Mouse (Mus musculus) midbrain, postnatal 0 days (tissue): ENCODE measurements around the gene Nup88. TPM values are rescaled to one million over a fixed set of nuclear protein-coding genes. Genes with fewer than 3 reads are reported as not detected.
A peak's percentile ranks its signal among the peaks of the same experiment; 100 is the strongest.

Source experiments
- ATAC-seq: fragments of 200-750 bp; cut with Nextera tagmentation; 2 replicates; pipeline ENCODE4 v1.8.0; 2017; ENCODE audit warnings: moderate number of reproducible peaks, mild to moderate bottlenecking, moderate TSS enrichment, moderate library complexity; ENCODE audit not compliant: low FRiP score
- DNase-seq: peaks from one replicate; pipeline ENCODE4 v3.0.0-alpha.2; 2015; ENCODE audit warnings: low spot score
- H3K27ac ChIP-seq: fragments of 300-500 bp; sonication (generic); 2 replicates; pipeline ENCODE4 v1.5.1; 2014; ENCODE audit warnings: low read depth, mild to moderate bottlenecking, low read length, mixed read lengths
- H3K27me3 ChIP-seq: fragments of 300-500 bp; sonication (generic); 2 replicates; pipeline ENCODE4 v1.6.1; 2014; ENCODE audit warnings: low read length, control low read depth, mixed read lengths; ENCODE audit not compliant: insufficient read depth
- H3K36me3 ChIP-seq: fragments of 300-500 bp; sonication (generic); 2 replicates; pipeline ENCODE4 v1.6.1; 2014; ENCODE audit warnings: low read length, control low read depth, mixed read lengths; ENCODE audit not compliant: insufficient read depth
- H3K4me1 ChIP-seq: fragments of 300-500 bp; sonication (generic); 2 replicates; pipeline ENCODE4 v1.6.1; 2014; ENCODE audit warnings: mild to moderate bottlenecking, control low read depth, antibody characterized with exemption, low read length, mixed read lengths; ENCODE audit not compliant: insufficient read depth
- H3K4me2 ChIP-seq: fragments of 300-500 bp; sonication (generic); 2 replicates; pipeline ENCODE4 v1.6.1; 2014; ENCODE audit warnings: low read depth, mild to moderate bottlenecking, low read length, mixed read lengths; ENCODE audit not compliant: poor library complexity, severe bottlenecking
- H3K4me3 ChIP-seq: fragments of 300-500 bp; sonication (generic); 2 replicates; pipeline ENCODE4 v1.5.1; 2014; ENCODE audit warnings: low read depth, mild to moderate bottlenecking, low read length, moderate library complexity
- H3K9ac ChIP-seq: fragments of 300-500 bp; sonication (generic); replicated peaks from 2 replicates; pipeline ENCODE4 v1.6.1; 2014; ENCODE audit warnings: mild to moderate bottlenecking, low read length, moderate library complexity, mixed read lengths; ENCODE audit not compliant: poor library complexity, severe bottlenecking
- H3K9me3 ChIP-seq: fragments of 300-500 bp; sonication (generic); 2 replicates; pipeline ENCODE4 v1.6.1; 2016; ENCODE audit warnings: low read length, control low read depth
- CTCF ChIP-seq: IDR thresholded peaks from 2 replicates; pipeline ENCODE4 v1.5.1; 2016; ENCODE audit warnings: antibody characterized with exemption, mild to moderate bottlenecking
- WGBS: fragments of 180-500 bp; shearing (Covaris S2); extraction: QIAGEN DNeasy Blood & Tissue Kit; methylation state at CpG from one replicate; pipeline ENCODE4 v1.1.7; 2014; 5-methylcytosine and 5-hydroxymethylcytosine counted together
- polyA plus RNA-seq: library from polyadenylated mRNA; unstranded; fragments of >200 nt; fragmentation: Nextera tagmentation; extraction: Ambion mirVana; gene quantifications from 2 replicates; pipeline ENCODE4 v1.2.1, GENCODE M21; 2015
- total RNA-seq: library from RNA; depleted of rRNA; stranded (reverse); fragments of >200 nt; gene quantifications from 2 replicates; pipeline ENCODE4 v1.2.3, GENCODE M21; 2014

The Nup88 gene
- total and polyA plus RNA-seq, 2 experiments from 2014 or later, result 63.8 to 104 TPM

GRCm38 (mm10) chr11:70982557-70983228, 12.9 kb upstream of the Nup88 start, which contains the start of gene C1qbp:
Gene C1qbp (minus strand): TSS chr11:70983026.
- H3K4me2 ChIP-seq, result peak within 1 kb of the TSS; percentile 70
- TF ChIP-seq CTCF, result peak; percentile 96
- under 1% methylated on average over 52 of the region's 64 CpGs for WGBS
- DNase-seq (peak; percentile 91), ATAC-seq (peak; percentile 94)
- H3K27ac ChIP-seq, result peak within 1 kb of the TSS; percentile 69
- H3K4me1 ChIP-seq, result no peaks in the 10 kb centered on the region
- no peaks in the 10 kb centered on the region for H3K27me3 ChIP-seq
- peaks cover 50% of the 10 kb centered on the region for H3K36me3 ChIP-seq
- peak within 1 kb of the TSS; percentile 86 for H3K9ac ChIP-seq
- H3K9me3 ChIP-seq, result no peaks in the 10 kb centered on the region
- H3K4me3 ChIP-seq, result peak within 1 kb of the TSS; percentile 99

- no peak for TF ChIP-seq CTCF
- no peaks in the 10 kb centered on the region for H3K27me3 ChIP-seq
- H3K4me3 ChIP-seq, result peak overlapping the region; percentile 99
- peak overlapping the region; percentile 86 for H3K9ac ChIP-seq
- H3K27ac ChIP-seq, result no peak overlapping the region
- H3K9me3 ChIP-seq, result no peaks in the 10 kb centered on the region
- H3K36me3 ChIP-seq, result peaks cover 50% of the 10 kb centered on the region
- DNase-seq (no peak), ATAC-seq (no peak)
- no peaks in the 10 kb centered on the region for H3K4me1 ChIP-seq
- 14% methylated on average over 12 of the region's 12 CpGs for WGBS
- peak overlapping the region; percentile 70 for H3K4me2 ChIP-seq
These were observed 12.3 kb upstream of the Nup88 start for GRCm38 (mm10) chr11:70982030-70982429.

GRCm38 (mm10) chr11:70980751-70981510, 11.2 kb upstream of the Nup88 start:
- DNase-seq (no peak), ATAC-seq (no peak)
- Histone ChIP-seq H3K9ac (no peak overlapping the region), H3K9me3 (no peaks in the 10 kb centered on the region), H3K36me3 (peaks cover 48% of the 10 kb centered on the region), H3K27ac (no peak overlapping the region), H3K4me1 (no peaks in the 10 kb centered on the region), H3K4me3 (no peak overlapping the region), H3K27me3 (no peaks in the 10 kb centered on the region), H3K4me2 (no peak overlapping the region)
- TF ChIP-seq CTCF, result no peak
- 97% methylated on average over 14 of the region's 14 CpGs for WGBS

- H3K36me3 ChIP-seq, result peaks cover 43% of the 10 kb centered on the region
- WGBS, result 89% methylated on average over 6 of the region's 6 CpGs
- H3K9ac ChIP-seq, result no peak overlapping the region
These were observed 10.5 kb upstream of the Nup88 start for GRCm38 (mm10) chr11:70980232-70980631.

GRCm38 (mm10) chr11:70977293-70977692, 7.5 kb upstream of the Nup88 start:
- no peak overlapping the region for H3K27ac ChIP-seq
- no peak overlapping the region for H3K4me3 ChIP-seq
- DNase-seq (no peak), ATAC-seq (no peak)
- H3K4me1 ChIP-seq, result no peaks in the 10 kb centered on the region
- no peak overlapping the region for H3K9ac ChIP-seq
- no peak for TF ChIP-seq CTCF
- 95% methylated on average over 6 of the region's 6 CpGs for WGBS
- H3K27me3 ChIP-seq, result no peaks in the 10 kb centered on the region
- peaks cover 53% of the 10 kb centered on the region for H3K36me3 ChIP-seq
- no peaks in the 10 kb centered on the region for H3K9me3 ChIP-seq
- H3K4me2 ChIP-seq, result no peak overlapping the region

More at GRCm38 (mm10) chr11:70980232-70980631, 10.5 kb upstream of the Nup88 start:
- no peak overlapping the region for H3K4me3 ChIP-seq
- H3K4me1 ChIP-seq, result no peaks in the 10 kb centered on the region
- no peaks in the 10 kb centered on the region for H3K9me3 ChIP-seq
- H3K4me2 ChIP-seq, result no peak overlapping the region
- TF ChIP-seq CTCF, result no peak
- no peaks in the 10 kb centered on the region for H3K27me3 ChIP-seq
- no peak for DNase-seq
- no peak overlapping the region for H3K27ac ChIP-seq
- ATAC-seq, result no peak

- DNase-seq, result no peak
- H3K4me2 ChIP-seq, result no peak overlapping the region
- H3K9ac ChIP-seq, result no peak overlapping the region
- no peak for ATAC-seq
- WGBS, result 78% methylated on average over 2 of the region's 2 CpGs
- no peak overlapping the region for H3K27ac ChIP-seq
- no peaks in the 10 kb centered on the region for H3K27me3 ChIP-seq
- no peaks in the 10 kb centered on the region for H3K4me1 ChIP-seq
- H3K4me3 ChIP-seq, result no peak overlapping the region
- TF ChIP-seq CTCF, result no peak
- no peaks in the 10 kb centered on the region for H3K9me3 ChIP-seq
- peaks cover 43% of the 10 kb centered on the region for H3K36me3 ChIP-seq
These were observed 5.4 kb upstream of the Nup88 start for GRCm38 (mm10) chr11:70975193-70975592.
